In genomic region chr9:23581039-23581606, GRCm38 (mm10) we compare ENCODE assay signal across 9 mouse cellular contexts.
DNase-seq lines count a peak whose midpoint lies in the region; ATAC-seq lines count a peak whose summit lies in the region.
"Had no signal": no experiment of that assay in that cellular context is flagged by ENCODE, and none has a peak within 500 bp of the region (broad histone marks: within the 10 kb centered on the region; RNA-seq: fewer than 3 reads in every experiment).

No protein-coding gene starts in this region.

- ATAC-seq in kidney, embryonic 16.5 days (ENCODE audit: low FRiP score, low TSS enrichment): peak; percentile 86; the same call in 1 of the 2 replicates
- no peak for ATAC-seq in liver, embryonic 11.5 days (replicated peaks; ENCODE audit: low FRiP score)
- peak; percentile 89 for ATAC-seq in neural tube, embryonic 14.5 days (ENCODE audit: low read depth)

- H3K36me3 ChIP-seq in embryonic facial prominence, embryonic 10.5 days (replicated peaks): no peaks in the 10 kb centered on the region
- no peaks in the 10 kb centered on the region for H3K36me3 ChIP-seq in heart, embryonic 10.5 days
- H3K36me3 ChIP-seq in kidney, embryonic 16.5 days (ENCODE audit: insufficient read depth, low read length): no peaks in the 10 kb centered on the region
- H3K36me3 ChIP-seq in liver, embryonic 11.5 days (ENCODE audit: control insufficient read depth, insufficient read depth, low read length): no peaks in the 10 kb centered on the region
- H3K36me3 ChIP-seq in neural tube, embryonic 14.5 days (ENCODE audit: control insufficient read depth, insufficient read depth, low read length): no peaks in the 10 kb centered on the region
- H3K36me3 ChIP-seq: embryonic facial prominence, embryonic 12.5 days had no signal

- H3K27ac ChIP-seq in embryonic facial prominence, embryonic 10.5 days (replicated peaks): no peak overlapping the region
- H3K27ac ChIP-seq in heart, embryonic 10.5 days: no peak overlapping the region
- H3K27ac ChIP-seq in kidney, embryonic 16.5 days (ENCODE audit: low read length): no peak overlapping the region
- no peak overlapping the region for H3K27ac ChIP-seq in liver, embryonic 11.5 days (ENCODE audit: low read depth, low read length)
- H3K27ac ChIP-seq in neural tube, embryonic 14.5 days (ENCODE audit: low read depth, low read length): no peak overlapping the region
- H3K27ac ChIP-seq: embryonic facial prominence, embryonic 12.5 days had no signal

- no peak overlapping the region for H3K4me2 ChIP-seq in kidney, embryonic 16.5 days (replicated peaks; ENCODE audit: low read depth, low read length)
- H3K4me2 ChIP-seq in liver, embryonic 11.5 days: no peak overlapping the region
- H3K4me2 ChIP-seq in neural tube, embryonic 14.5 days (ENCODE audit: low read depth, low read length): no peak overlapping the region
- H3K4me2 ChIP-seq: embryonic facial prominence, embryonic 12.5 days had no signal

- WGBS in embryonic facial prominence, embryonic 10.5 days: 27% methylated on average over 6 of the region's 6 CpGs
- 18% methylated on average over 6 of the region's 6 CpGs for WGBS in heart, embryonic 10.5 days
- 14% methylated on average over 6 of the region's 6 CpGs for WGBS in kidney, embryonic 16.5 days
- 23% methylated on average over 6 of the region's 6 CpGs for WGBS in liver, embryonic 11.5 days
- 16% methylated on average over 6 of the region's 6 CpGs for WGBS in neural tube, embryonic 14.5 days

- no peaks in the 10 kb centered on the region for H3K4me1 ChIP-seq in embryonic facial prominence, embryonic 10.5 days
- H3K4me1 ChIP-seq in heart, embryonic 10.5 days: no peaks in the 10 kb centered on the region
- H3K4me1 ChIP-seq in kidney, embryonic 16.5 days (ENCODE audit: insufficient read depth, low read length): peaks cover 13% of the 10 kb centered on the region; the same call in 1 of the 2 replicates
- H3K4me1 ChIP-seq in liver, embryonic 11.5 days (replicated peaks; ENCODE audit: control insufficient read depth, insufficient read depth, low read length): no peaks in the 10 kb centered on the region
- 0 out of 2 replicates have a peak, but pooled peaks cover 3% of the 10 kb centered on the region for H3K4me1 ChIP-seq in neural tube, embryonic 14.5 days (ENCODE audit: control insufficient read depth, insufficient read depth, low read length)
- H3K4me1 ChIP-seq: embryonic facial prominence, embryonic 12.5 days had no signal

- DNase-seq in 416B (ENCODE audit: low read depth): peak; percentile 73
- DNase-seq in adrenal gland, postnatal 10 days: peak; percentile 85
- peak; percentile 65 for DNase-seq in embryonic facial prominence, embryonic 10.5 days (ENCODE audit: low spot score)
- DNase-seq in heart, embryonic 10.5 days (ENCODE audit: low spot score): peak; percentile 76
- DNase-seq in liver, embryonic 11.5 days (ENCODE audit: low spot score): peak; percentile 36
- peak; percentile 31 for DNase-seq in thymus, postnatal 0 days (ENCODE audit: low spot score)

- no peak overlapping the region for H3K4me3 ChIP-seq in embryonic facial prominence, embryonic 10.5 days
- no peak overlapping the region for H3K4me3 ChIP-seq in heart, embryonic 10.5 days
- no peak overlapping the region for H3K4me3 ChIP-seq in kidney, embryonic 16.5 days (ENCODE audit: low read length)
- no peak overlapping the region for H3K4me3 ChIP-seq in liver, embryonic 11.5 days (ENCODE audit: low read depth, low read length)
- no peak overlapping the region for H3K4me3 ChIP-seq in neural tube, embryonic 14.5 days (ENCODE audit: low read depth, low read length)
- H3K4me3 ChIP-seq: embryonic facial prominence, embryonic 12.5 days had no signal

- H3K9ac ChIP-seq in kidney, embryonic 16.5 days (replicated peaks; ENCODE audit: low read length): no peak overlapping the region
- no peak overlapping the region for H3K9ac ChIP-seq in liver, embryonic 11.5 days (ENCODE audit: low read depth, low read length)
- no peak overlapping the region for H3K9ac ChIP-seq in neural tube, embryonic 14.5 days (replicated peaks; ENCODE audit: low read depth, low read length)
- H3K9ac ChIP-seq: embryonic facial prominence, embryonic 12.5 days had no signal

- H3K27me3 ChIP-seq in embryonic facial prominence, embryonic 10.5 days (replicated peaks; ENCODE audit: low read depth, poor library complexity, severe bottlenecking): no peaks in the 10 kb centered on the region
- no peaks in the 10 kb centered on the region for H3K27me3 ChIP-seq in heart, embryonic 10.5 days (ENCODE audit: insufficient read depth, poor library complexity, severe bottlenecking)
- no peaks in the 10 kb centered on the region for H3K27me3 ChIP-seq in kidney, embryonic 16.5 days (ENCODE audit: insufficient read depth, low read length)
- H3K27me3 ChIP-seq in liver, embryonic 11.5 days (replicated peaks; ENCODE audit: control insufficient read depth, insufficient read depth, low read length): no peaks in the 10 kb centered on the region
- H3K27me3 ChIP-seq in neural tube, embryonic 14.5 days (ENCODE audit: control insufficient read depth, insufficient read depth, low read length): no peaks in the 10 kb centered on the region
- H3K27me3 ChIP-seq: embryonic facial prominence, embryonic 12.5 days had no signal

- H3K9me3 ChIP-seq in embryonic facial prominence, embryonic 10.5 days: no peaks in the 10 kb centered on the region
- no peaks in the 10 kb centered on the region for H3K9me3 ChIP-seq in heart, embryonic 10.5 days
- no peaks in the 10 kb centered on the region for H3K9me3 ChIP-seq in kidney, embryonic 16.5 days (ENCODE audit: low read length)
- H3K9me3 ChIP-seq in liver, embryonic 11.5 days (ENCODE audit: control insufficient read depth, low read length): no peaks in the 10 kb centered on the region
- H3K9me3 ChIP-seq in neural tube, embryonic 14.5 days (ENCODE audit: control insufficient read depth, low read length): no peaks in the 10 kb centered on the region
- H3K9me3 ChIP-seq: embryonic facial prominence, embryonic 12.5 days had no signal

Comparison
In these comparisons a context has a peak if more than half of its experiments do, and no peak if none do; other contexts are left out.
1. DNase-seq: peak in every context shown above with its lines; median percentile 85 in adrenal gland, postnatal 10 days; 76 in heart, embryonic 10.5 days; 73 in 416B; 65 in embryonic facial prominence, embryonic 10.5 days; 36 in liver, embryonic 11.5 days; 31 in thymus, postnatal 0 days.